Mouse (Mus musculus): ENCODE data around the gene Cyp4f17. TPM values are rescaled to one million over a fixed set of nuclear protein-coding genes. Genes with fewer than 3 reads are reported as not detected.

Gene Cyp4f17
- polyA plus RNA-seq (2015; fragmentation: Nextera tagmentation; extraction: Ambion mirVana) = 4.6 TPM in 2 replicates

DNA sequence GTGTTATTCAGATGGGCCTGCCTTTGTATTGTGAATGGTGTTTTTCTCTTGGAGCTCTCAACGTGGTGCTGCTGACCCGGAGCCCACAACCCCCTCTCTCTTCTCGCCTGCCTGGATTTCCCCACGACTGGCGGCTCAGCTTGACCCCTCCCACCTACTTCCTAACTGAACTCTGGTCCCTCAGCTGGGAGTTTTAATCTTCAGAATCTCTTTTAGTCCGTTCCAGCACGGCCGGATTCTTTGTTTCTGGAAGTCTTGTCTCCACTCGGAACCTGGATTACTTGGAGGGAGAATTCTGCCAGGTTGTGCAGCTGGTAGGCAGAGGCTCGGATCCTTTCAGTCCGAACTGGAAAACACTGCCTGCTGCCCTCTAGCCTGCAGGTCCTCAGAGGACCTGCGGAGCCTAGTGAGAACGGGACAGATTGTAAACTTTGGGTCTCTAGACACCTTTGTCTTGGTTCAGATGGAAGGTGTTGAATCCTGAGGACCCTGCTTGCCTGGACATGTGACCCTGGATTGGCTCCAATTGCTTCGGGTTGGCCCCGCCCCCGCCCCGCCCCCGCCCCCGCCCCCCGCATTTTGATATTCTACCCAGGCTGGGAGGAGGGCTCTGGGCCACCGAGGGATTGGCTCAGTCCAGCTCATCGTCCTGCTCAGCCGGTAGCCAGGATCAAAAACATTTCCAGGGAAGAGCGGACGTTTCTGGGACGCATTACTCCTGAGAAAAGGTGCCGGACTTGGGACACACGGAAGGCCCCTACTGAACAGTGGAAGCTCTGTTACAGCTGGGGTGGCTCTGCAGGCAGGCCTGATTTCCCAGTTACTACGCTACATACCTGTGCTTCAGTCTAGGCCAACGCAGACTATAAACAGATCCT, at the start of gene Cyp4f17:
Cyp4f17 (plus strand) TSS at position 200 of the 878 bp plus-strand sequence.
- Histone ChIP-seq H3K4me1 (ENCODE audit: control insufficient read depth, insufficient read depth, low read length) (peaks cover 8% of the 10 kb centered on the region; the same call in 1 of the 2 replicates), H3K36me3 (ENCODE audit: control insufficient read depth, insufficient read depth, low read length) (no peaks in the 10 kb centered on the region), H3K4me2 (ENCODE audit: low read depth, low read length) (peak within 1 kb of the TSS; percentile 87), H3K27me3 (replicated peaks; ENCODE audit: control insufficient read depth, insufficient read depth, low read length) (no peaks in the 10 kb centered on the region), H3K9me3 (ENCODE audit: control insufficient read depth, low read length) (no peaks in the 10 kb centered on the region), H3K4me3 (ENCODE audit: low read length) (peak within 1 kb of the TSS; percentile 58), H3K9ac (ENCODE audit: low read depth, low read length) (peak within 1 kb of the TSS; percentile 67), H3K27ac (ENCODE audit: low read length) (peak within 1 kb of the TSS; percentile 4; the same call in 1 of the 2 replicates)
- ATAC-seq = peak; percentile 93
- WGBS = under 1% methylated on average over 30 of the region's 30 CpGs

GRCm38 (mm10) chr17:32468494-32468893, 37.4 kb upstream of the Cyp4f17 start:
- no peak overlapping the region for H3K4me2 ChIP-seq (ENCODE audit: low read depth, low read length)
- H3K4me1 ChIP-seq (ENCODE audit: control insufficient read depth, insufficient read depth, low read length) = no peaks in the 10 kb centered on the region
- no peaks in the 10 kb centered on the region for H3K27me3 ChIP-seq (replicated peaks; ENCODE audit: control insufficient read depth, insufficient read depth, low read length)
- no peaks in the 10 kb centered on the region for H3K9me3 ChIP-seq (ENCODE audit: control insufficient read depth, low read length)
- H3K27ac ChIP-seq (ENCODE audit: low read length) = no peak overlapping the region
- 49% methylated on average over 7 of the region's 7 CpGs for WGBS
- no peak overlapping the region for H3K4me3 ChIP-seq (ENCODE audit: low read length)
- no peak overlapping the region for H3K9ac ChIP-seq (ENCODE audit: low read depth, low read length)
- H3K36me3 ChIP-seq (ENCODE audit: control insufficient read depth, insufficient read depth, low read length) = no peaks in the 10 kb centered on the region
- peak; percentile 82 for ATAC-seq

GRCm38 (mm10) chr17:32470795-32471194, 35.1 kb upstream of the Cyp4f17 start:
- Histone ChIP-seq H3K27ac (ENCODE audit: low read length) (no peak overlapping the region), H3K9ac (ENCODE audit: low read depth, low read length) (no peak overlapping the region), H3K27me3 (replicated peaks; ENCODE audit: control insufficient read depth, insufficient read depth, low read length) (no peaks in the 10 kb centered on the region), H3K4me2 (ENCODE audit: low read depth, low read length) (no peak overlapping the region), H3K9me3 (ENCODE audit: control insufficient read depth, low read length) (no peaks in the 10 kb centered on the region), H3K4me1 (ENCODE audit: control insufficient read depth, insufficient read depth, low read length) (no peaks in the 10 kb centered on the region), H3K36me3 (ENCODE audit: control insufficient read depth, insufficient read depth, low read length) (no peaks in the 10 kb centered on the region), H3K4me3 (ENCODE audit: low read length) (no peak overlapping the region)
- ATAC-seq = no peak
- WGBS = 76% methylated on average over 4 of the region's 4 CpGs

DNA sequence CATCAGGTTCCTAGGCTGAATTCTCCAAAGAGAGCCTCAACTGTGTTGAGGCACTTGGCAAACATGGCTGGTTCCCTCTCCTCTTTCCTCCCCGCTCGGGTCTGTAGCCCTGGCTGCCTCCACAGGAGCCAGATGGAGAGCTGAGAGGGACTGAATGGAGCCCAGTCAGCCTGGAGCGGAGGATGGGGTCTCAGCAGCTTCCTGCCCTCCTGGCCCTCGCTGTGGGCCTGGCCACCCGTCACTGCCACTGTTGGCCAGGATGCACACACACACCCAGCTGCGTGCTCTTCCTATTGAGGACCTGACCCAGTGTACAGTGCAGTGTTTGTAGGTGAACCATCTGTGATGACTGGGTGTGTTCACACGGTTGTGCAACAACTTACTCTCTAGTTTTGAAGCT, 33.7 kb upstream of the Cyp4f17 start:
- H3K27ac ChIP-seq (ENCODE audit: low read length) = no peak overlapping the region
- no peak overlapping the region for H3K4me3 ChIP-seq (ENCODE audit: low read length)
- H3K9me3 ChIP-seq (ENCODE audit: control insufficient read depth, low read length) = no peaks in the 10 kb centered on the region
- no peak overlapping the region for H3K9ac ChIP-seq (ENCODE audit: low read depth, low read length)
- H3K4me2 ChIP-seq (ENCODE audit: low read depth, low read length) = no peak overlapping the region
- ATAC-seq = no peak
- no peaks in the 10 kb centered on the region for H3K4me1 ChIP-seq (ENCODE audit: control insufficient read depth, insufficient read depth, low read length)
- no peaks in the 10 kb centered on the region for H3K36me3 ChIP-seq (ENCODE audit: control insufficient read depth, insufficient read depth, low read length)
- WGBS = 47% methylated on average over 7 of the region's 7 CpGs
- H3K27me3 ChIP-seq (replicated peaks; ENCODE audit: control insufficient read depth, insufficient read depth, low read length) = no peaks in the 10 kb centered on the region

- no peak for ATAC-seq
- 77% methylated on average over 5 of the region's 5 CpGs for WGBS
These were observed 30.8 kb upstream of the Cyp4f17 start for GRCm38 (mm10) chr17:32474954-32475560.

GRCm38 (mm10) chr17:32477204-32477603, 28.6 kb upstream of the Cyp4f17 start:
- no peaks in the 10 kb centered on the region for H3K27me3 ChIP-seq (replicated peaks; ENCODE audit: control insufficient read depth, insufficient read depth, low read length)
- no peak overlapping the region for H3K27ac ChIP-seq (ENCODE audit: low read length)
- H3K4me2 ChIP-seq (ENCODE audit: low read depth, low read length) = no peak overlapping the region
- ATAC-seq = no peak
- no peaks in the 10 kb centered on the region for H3K4me1 ChIP-seq (ENCODE audit: control insufficient read depth, insufficient read depth, low read length)
- H3K9me3 ChIP-seq (ENCODE audit: control insufficient read depth, low read length) = no peaks in the 10 kb centered on the region
- WGBS = 83% methylated on average over 1 of the region's 1 CpGs
- H3K36me3 ChIP-seq (ENCODE audit: control insufficient read depth, insufficient read depth, low read length) = no peaks in the 10 kb centered on the region
- no peak overlapping the region for H3K9ac ChIP-seq (ENCODE audit: low read depth, low read length)
- no peak overlapping the region for H3K4me3 ChIP-seq (ENCODE audit: low read length)

More at GRCm38 (mm10) chr17:32474954-32475560, 30.8 kb upstream of the Cyp4f17 start:
- Histone ChIP-seq H3K4me1 (ENCODE audit: control insufficient read depth, insufficient read depth, low read length) (no peaks in the 10 kb centered on the region), H3K36me3 (ENCODE audit: control insufficient read depth, insufficient read depth, low read length) (no peaks in the 10 kb centered on the region), H3K9me3 (ENCODE audit: control insufficient read depth, low read length) (no peaks in the 10 kb centered on the region), H3K9ac (ENCODE audit: low read depth, low read length) (no peak overlapping the region), H3K4me3 (ENCODE audit: low read length) (no peak overlapping the region), H3K4me2 (ENCODE audit: low read depth, low read length) (no peak overlapping the region), H3K27me3 (replicated peaks; ENCODE audit: control insufficient read depth, insufficient read depth, low read length) (no peaks in the 10 kb centered on the region), H3K27ac (ENCODE audit: low read length) (no peak overlapping the region)

DNA sequence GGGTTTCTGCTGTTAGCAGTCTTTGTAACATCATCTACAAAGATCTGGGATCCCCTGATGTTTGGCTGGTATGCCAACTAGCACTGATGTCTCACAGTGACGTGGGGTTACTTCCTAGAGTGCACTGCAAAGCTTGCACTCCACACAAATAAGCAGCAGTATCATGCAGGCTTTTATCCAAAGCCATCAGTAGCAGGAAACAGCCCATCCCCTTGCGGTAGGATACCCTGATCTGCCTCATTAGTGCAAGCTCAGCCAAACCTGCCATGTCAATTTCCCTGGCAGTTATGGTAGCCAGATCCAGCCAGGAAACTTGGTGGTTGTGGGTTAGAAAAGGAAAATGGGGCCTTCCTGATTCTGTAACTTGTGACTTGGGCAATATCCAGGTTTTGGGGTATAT, 27.1 kb upstream of the Cyp4f17 start:
- no peak for ATAC-seq
- Histone ChIP-seq H3K4me1 (ENCODE audit: control insufficient read depth, insufficient read depth, low read length) (no peaks in the 10 kb centered on the region), H3K4me2 (ENCODE audit: low read depth, low read length) (no peak overlapping the region), H3K9ac (ENCODE audit: low read depth, low read length) (no peak overlapping the region), H3K36me3 (ENCODE audit: control insufficient read depth, insufficient read depth, low read length) (no peaks in the 10 kb centered on the region), H3K27ac (ENCODE audit: low read length) (no peak overlapping the region), H3K9me3 (ENCODE audit: control insufficient read depth, low read length) (no peaks in the 10 kb centered on the region), H3K27me3 (replicated peaks; ENCODE audit: control insufficient read depth, insufficient read depth, low read length) (no peaks in the 10 kb centered on the region), H3K4me3 (ENCODE audit: low read length) (no peak overlapping the region)
- 53% methylated on average over 2 of the region's 2 CpGs for WGBS

DNA sequence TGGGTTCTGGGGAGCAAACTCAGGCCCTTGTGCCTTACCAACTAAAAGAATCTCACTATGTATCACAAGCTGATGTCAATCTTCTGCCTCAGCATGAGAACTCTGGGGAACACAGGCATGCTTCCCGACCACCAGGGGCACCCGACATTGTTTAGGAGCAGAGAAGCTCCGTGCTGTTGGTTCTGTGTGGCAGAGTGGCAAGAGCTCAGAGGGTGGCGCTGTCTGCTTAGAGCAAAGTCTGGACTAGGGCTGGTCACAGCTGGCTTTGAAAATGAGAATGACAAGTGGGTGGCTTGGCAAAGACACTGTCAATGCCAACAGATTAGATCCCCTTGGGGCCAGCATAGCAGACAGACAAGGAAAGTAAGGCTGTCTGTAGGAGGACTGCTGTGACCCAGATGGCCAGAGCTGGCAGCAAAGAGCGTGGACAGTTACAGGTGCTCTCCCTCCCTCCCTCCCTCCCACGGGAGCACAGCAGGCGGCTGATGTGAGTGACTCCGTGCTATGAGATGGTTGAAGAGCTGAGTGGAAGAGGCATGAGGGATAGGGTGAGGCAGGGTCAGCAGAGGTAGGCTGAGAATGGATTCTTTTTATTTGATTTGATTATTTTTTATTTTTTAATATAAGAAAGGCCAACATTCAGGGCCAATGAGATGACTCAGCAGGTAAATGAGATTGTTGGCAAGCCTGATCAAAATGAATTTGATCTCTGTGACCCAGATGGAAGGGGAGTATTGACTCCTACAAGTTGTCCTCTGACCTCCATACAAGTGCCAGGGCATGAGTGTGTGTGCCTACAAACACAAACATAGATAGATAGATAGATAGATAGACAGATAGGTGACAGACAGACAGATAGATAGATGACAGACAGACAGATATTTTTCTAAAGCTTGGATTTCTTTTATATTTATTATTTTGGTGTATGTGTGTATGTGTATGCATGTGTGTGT, 26.0 kb upstream of the Cyp4f17 start:
- 11% methylated on average over 8 of the region's 8 CpGs for WGBS
- no peak overlapping the region for H3K4me2 ChIP-seq (ENCODE audit: low read depth, low read length)
- no peaks in the 10 kb centered on the region for H3K4me1 ChIP-seq (ENCODE audit: control insufficient read depth, insufficient read depth, low read length)
- ATAC-seq = no peak
- H3K9me3 ChIP-seq (ENCODE audit: control insufficient read depth, low read length) = no peaks in the 10 kb centered on the region
- H3K27ac ChIP-seq (ENCODE audit: low read length) = no peak overlapping the region
- no peak overlapping the region for H3K9ac ChIP-seq (ENCODE audit: low read depth, low read length)
- no peaks in the 10 kb centered on the region for H3K36me3 ChIP-seq (ENCODE audit: control insufficient read depth, insufficient read depth, low read length)
- H3K27me3 ChIP-seq (replicated peaks; ENCODE audit: control insufficient read depth, insufficient read depth, low read length) = no peaks in the 10 kb centered on the region
- no peak overlapping the region for H3K4me3 ChIP-seq (ENCODE audit: low read length)

- Histone ChIP-seq H3K9me3 (ENCODE audit: control insufficient read depth, low read length) (no peaks in the 10 kb centered on the region), H3K4me3 (ENCODE audit: low read length) (no peak overlapping the region), H3K9ac (ENCODE audit: low read depth, low read length) (no peak overlapping the region), H3K36me3 (ENCODE audit: control insufficient read depth, insufficient read depth, low read length) (no peaks in the 10 kb centered on the region), H3K27ac (ENCODE audit: low read length) (no peak overlapping the region), H3K27me3 (replicated peaks; ENCODE audit: control insufficient read depth, insufficient read depth, low read length) (peaks cover 3% of the 10 kb centered on the region; the same call in 1 of the 2 replicates), H3K4me2 (ENCODE audit: low read depth, low read length) (no peak overlapping the region), H3K4me1 (ENCODE audit: control insufficient read depth, insufficient read depth, low read length) (no peaks in the 10 kb centered on the region)
- ATAC-seq = no peak
- 80% methylated on average over 14 of the region's 14 CpGs for WGBS
These were observed 24.1 kb upstream of the Cyp4f17 start for GRCm38 (mm10) chr17:32481766-32482165.

Data from intestine, embryonic 16.5 days (tissue).